Mouse (Mus musculus) neural tube, embryonic 11.5 days (tissue): ENCODE measurements around the gene Dock11. TPM values are rescaled to one million over a fixed set of nuclear protein-coding genes. Genes with fewer than 3 reads are reported as not detected.

Source experiments
- ATAC-seq: fragments of 200-750 bp; cut with Nextera tagmentation; 2 replicates; pipeline ENCODE4 v1.8.0; 2017; ENCODE audit warnings: moderate number of reproducible peaks, mild to moderate bottlenecking, moderate TSS enrichment, moderate library complexity; ENCODE audit not compliant: insufficient read depth, low FRiP score, low TSS enrichment
- DNase-seq: peaks from one replicate; pipeline ENCODE4 v3.0.0-alpha.2; 2015; ENCODE audit warnings: low spot score
- H3K27ac ChIP-seq: fragments of 300-500 bp; sonication (generic); 2 replicates; pipeline ENCODE4 v1.5.1; 2014; ENCODE audit warnings: low read depth, mild to moderate bottlenecking, low read length
- H3K27me3 ChIP-seq: fragments of 300-500 bp; sonication (generic); 2 replicates; pipeline ENCODE4 v1.6.1; 2014; ENCODE audit warnings: mild to moderate bottlenecking, low read length, mixed read lengths; ENCODE audit not compliant: control insufficient read depth, insufficient read depth
- H3K36me3 ChIP-seq: fragments of 300-500 bp; sonication (generic); 2 replicates; pipeline ENCODE4 v1.6.1; 2014; ENCODE audit warnings: mild to moderate bottlenecking, low read length, moderate library complexity, mixed read lengths; ENCODE audit not compliant: control insufficient read depth, insufficient read depth
- H3K4me1 ChIP-seq: fragments of 300-500 bp; sonication (generic); 2 replicates; pipeline ENCODE4 v1.6.1; 2014; ENCODE audit warnings: low read length, mixed read lengths; ENCODE audit not compliant: control insufficient read depth, insufficient read depth
- H3K4me2 ChIP-seq: fragments of 300-500 bp; sonication (generic); 2 replicates; pipeline ENCODE4 v1.6.1; 2014; ENCODE audit warnings: low read depth, mild to moderate bottlenecking, moderate library complexity
- H3K4me3 ChIP-seq: fragments of 300-500 bp; sonication (generic); 2 replicates; pipeline ENCODE4 v1.5.1; 2014; ENCODE audit warnings: low read depth, low read length
- H3K9ac ChIP-seq: fragments of 300-500 bp; sonication (generic); 2 replicates; pipeline ENCODE4 v1.6.1; 2014; ENCODE audit warnings: mild to moderate bottlenecking, low read length
- H3K9me3 ChIP-seq: fragments of 300-500 bp; sonication (generic); 2 replicates; pipeline ENCODE4 v1.6.1; 2016; ENCODE audit warnings: low read length; ENCODE audit not compliant: control insufficient read depth
- WGBS: fragments of 180-500 bp; shearing (Covaris S2); extraction: QIAGEN DNeasy Blood & Tissue Kit; methylation state at CpG from one replicate; pipeline ENCODE4 v1.1.7; 2014; 5-methylcytosine and 5-hydroxymethylcytosine counted together
- polyA plus RNA-seq: library from polyadenylated mRNA; unstranded; fragments of >200 nt; fragmentation: Nextera tagmentation; extraction: Ambion mirVana; gene quantifications from 2 replicates; pipeline ENCODE4 v1.2.1, GENCODE M21; 2014

The Dock11 gene
- polyA plus RNA-seq, 1 experiment from 2014 or later, result 32.0 TPM

DNA sequence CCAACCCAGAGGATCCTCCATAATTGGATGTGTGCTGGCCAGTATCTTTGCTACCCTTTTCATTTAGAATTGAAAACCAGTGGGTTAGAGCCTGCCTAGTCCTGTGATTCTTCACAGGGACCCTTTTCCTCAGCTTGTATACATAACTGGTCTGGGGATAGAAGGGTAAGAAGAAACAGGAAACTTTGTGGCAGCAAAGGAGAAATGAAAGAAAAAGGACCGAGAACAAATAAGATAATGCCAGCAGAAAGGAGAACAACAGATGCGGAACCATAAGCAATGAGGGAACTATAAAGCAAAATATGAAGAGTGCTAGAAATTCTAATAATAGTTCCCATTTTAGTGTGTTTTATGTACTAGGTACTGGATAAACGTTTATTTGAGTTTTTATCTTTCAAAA, 212.7 kb downstream of the Dock11 start:
- ATAC-seq (no peak), DNase-seq (no peak)
- no peak overlapping the region for H3K27ac ChIP-seq
- no peaks in the 10 kb centered on the region for H3K36me3 ChIP-seq
- H3K9me3 ChIP-seq, result no peaks in the 10 kb centered on the region
- no peaks in the 10 kb centered on the region for H3K4me1 ChIP-seq
- no peaks in the 10 kb centered on the region for H3K27me3 ChIP-seq
- H3K4me3 ChIP-seq, result no peak overlapping the region
- no peak overlapping the region for H3K4me2 ChIP-seq
- no peak overlapping the region for H3K9ac ChIP-seq
- WGBS, result 79% methylated on average over 3 of the region's 3 CpGs

DNA sequence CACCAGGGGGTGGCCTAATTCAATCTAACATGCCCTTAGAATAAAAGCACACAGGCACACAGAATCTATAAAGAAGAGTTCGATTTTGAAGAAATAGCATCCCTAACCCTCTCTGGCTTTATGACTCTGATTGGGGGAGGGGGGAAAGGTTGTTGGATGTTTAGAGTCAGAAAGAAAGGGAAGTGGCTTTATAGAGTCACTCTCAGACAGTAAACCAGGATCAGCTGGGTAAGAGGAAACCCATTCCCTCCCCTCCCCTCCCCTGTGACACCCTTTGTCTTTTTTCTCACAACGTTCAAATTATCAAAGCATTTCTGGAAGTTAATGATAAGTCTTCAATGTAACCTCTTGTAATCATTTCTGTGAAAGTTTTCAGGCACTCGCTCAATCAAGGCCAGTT, 220.0 kb downstream of the Dock11 start:
- H3K27ac ChIP-seq, result no peak overlapping the region
- 37% methylated on average over 3 of the region's 3 CpGs for WGBS
- H3K9ac ChIP-seq, result no peak overlapping the region
- H3K27me3 ChIP-seq, result no peaks in the 10 kb centered on the region
- no peaks in the 10 kb centered on the region for H3K9me3 ChIP-seq
- DNase-seq, result no peak
- H3K4me2 ChIP-seq, result no peak overlapping the region
- H3K36me3 ChIP-seq, result no peaks in the 10 kb centered on the region
- no peak for ATAC-seq
- no peak overlapping the region for H3K4me3 ChIP-seq
- H3K4me1 ChIP-seq, result no peaks in the 10 kb centered on the region

DNA sequence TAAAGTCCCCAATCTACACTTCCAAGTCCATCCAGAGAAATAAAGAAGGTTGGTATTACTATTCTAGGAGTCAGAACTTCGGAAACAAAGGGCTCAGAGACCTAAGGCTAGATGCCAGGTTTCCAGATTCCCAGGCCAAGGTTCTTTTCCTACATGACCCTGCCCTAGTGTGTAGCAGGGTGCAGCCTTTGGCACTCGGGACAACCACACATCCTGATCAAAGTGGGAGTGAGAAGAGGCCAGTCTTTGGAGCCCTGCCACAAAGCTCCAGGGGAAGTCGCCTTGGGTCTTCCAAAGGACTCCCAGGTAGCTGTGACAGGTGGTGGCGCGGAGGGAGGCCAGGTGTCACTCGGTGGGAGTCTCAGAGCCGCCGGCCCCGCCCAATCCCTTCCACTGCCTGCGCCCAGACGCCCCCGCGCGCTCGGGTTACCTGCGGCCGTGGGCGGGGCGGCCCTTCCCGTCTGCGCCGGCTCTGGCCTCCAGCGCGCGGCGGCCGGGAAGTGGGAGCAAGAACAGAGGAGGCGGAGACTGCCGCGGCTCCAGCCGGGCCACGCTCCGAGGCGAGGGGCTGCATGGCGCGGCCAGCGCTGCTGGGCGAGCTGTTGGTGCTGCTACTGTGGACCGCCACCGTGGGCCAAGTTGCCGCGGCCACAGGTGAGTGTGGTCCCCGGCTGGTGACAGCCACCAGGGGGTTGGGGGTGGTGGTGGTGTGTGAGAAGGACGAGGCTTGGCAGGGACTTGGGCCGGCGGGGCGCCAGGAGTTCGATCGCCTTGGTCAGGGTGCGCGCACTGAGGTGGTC, 223.2 kb downstream of the Dock11 start, which contains the start of gene Il13ra1:
Il13ra1 (plus strand) TSS at position 489 of the 800 bp plus-strand sequence.
- Histone ChIP-seq H3K9ac (peak within 1 kb of the TSS; percentile 41; the same call in 1 of the 2 replicates), H3K9me3 (no peaks in the 10 kb centered on the region), H3K4me1 (no peaks in the 10 kb centered on the region), H3K4me3 (peak within 1 kb of the TSS; percentile 29), H3K27ac (no peak within 1 kb of the TSS), H3K36me3 (no peaks in the 10 kb centered on the region), H3K27me3 (no peaks in the 10 kb centered on the region), H3K4me2 (peak within 1 kb of the TSS; percentile 72)
- WGBS, result 10% methylated on average over 40 of the region's 51 CpGs
- DNase-seq, result peak; percentile 21
- ATAC-seq, result no peak

DNA sequence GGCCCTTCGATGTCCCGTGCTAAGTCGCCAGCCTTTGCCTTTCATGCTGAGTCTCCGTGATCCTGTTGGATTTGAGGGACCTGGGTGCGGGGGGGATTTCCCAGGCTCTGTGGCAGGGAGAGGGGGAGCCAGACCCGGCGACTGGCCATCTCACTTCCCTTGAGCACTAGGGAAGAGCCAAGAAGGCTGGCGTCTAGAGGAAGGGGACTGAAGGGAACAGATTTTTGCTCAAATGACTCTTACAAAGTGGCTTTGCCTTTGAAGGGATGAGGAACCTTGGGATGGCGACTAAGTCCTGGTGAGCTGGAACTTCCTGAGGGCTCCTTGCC, 223.8 kb downstream of the Dock11 start:
- DNase-seq, result peak; percentile 17
- Histone ChIP-seq H3K27ac (no peak overlapping the region), H3K9ac (peak overlapping the region; percentile 41; the same call in 1 of the 2 replicates), H3K4me2 (peak overlapping the region; percentile 72), H3K9me3 (no peaks in the 10 kb centered on the region), H3K4me3 (peak overlapping the region; percentile 29), H3K36me3 (no peaks in the 10 kb centered on the region), H3K27me3 (no peaks in the 10 kb centered on the region), H3K4me1 (no peaks in the 10 kb centered on the region)
- 10% methylated on average over 7 of the region's 9 CpGs for WGBS
- ATAC-seq, result no peak

DNA sequence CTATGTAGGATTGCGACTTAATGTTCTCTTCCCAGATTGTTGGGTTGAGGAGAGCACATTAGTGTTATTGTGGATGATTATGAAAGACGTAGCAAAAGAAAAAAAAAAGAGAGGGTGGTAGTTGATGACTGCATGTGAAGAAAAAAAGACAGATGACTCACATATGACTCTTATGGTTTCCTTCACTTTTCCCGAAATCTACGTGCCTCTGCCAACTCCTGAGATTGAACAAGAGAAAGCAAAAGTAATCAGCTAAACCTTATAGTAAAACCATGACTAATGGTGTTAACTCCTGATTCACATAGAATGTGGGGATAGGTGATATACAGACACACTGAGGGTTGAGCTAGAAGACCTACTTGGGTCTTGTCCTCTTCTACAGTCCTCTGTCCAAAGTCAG, 226.5 kb downstream of the Dock11 start:
- Histone ChIP-seq H3K36me3 (no peaks in the 10 kb centered on the region), H3K4me3 (no peak overlapping the region), H3K9ac (no peak overlapping the region), H3K4me2 (no peak overlapping the region), H3K27ac (no peak overlapping the region), H3K4me1 (no peaks in the 10 kb centered on the region), H3K27me3 (no peaks in the 10 kb centered on the region), H3K9me3 (no peaks in the 10 kb centered on the region)
- no peak for DNase-seq
- no peak for ATAC-seq
- WGBS, result 90% methylated on average over 4 of the region's 4 CpGs

Other genes starting within 250 kb of the Dock11 start
- 2.8 and 2.9 TPM in 2 replicates for gene Il13ra1, start 223.3 kb downstream of the Dock11 start, polyA plus RNA-seq